Mouse (Mus musculus) A20 (cell line): ENCODE results near the gene Itgb2.

Experiments used
- DNase-seq: peaks from one replicate; pipeline ENCODE4 v3.0.0-alpha.2; 2011; ENCODE audit warnings: low read depth, low spot score

The Itgb2 gene

GRCm38 (mm10) chr10:77530140-77530539 is at the start of gene Itgb2:
Gene Itgb2, plus strand, starts transcription at chr10:77530252.
- peak; percentile 87 for DNase-seq

GRCm38 (mm10) chr10:77481814-77482213 is 48.2 kb upstream of the Itgb2 start:
- no peak for DNase-seq

GRCm38 (mm10) chr10:77484205-77484935 is 45.7 kb upstream of the Itgb2 start:
- DNase-seq = no peak

GRCm38 (mm10) chr10:77485786-77486185 is 44.3 kb upstream of the Itgb2 start:
- no peak for DNase-seq

GRCm38 (mm10) chr10:77488168-77488567 is 41.9 kb upstream of the Itgb2 start:
- no peak for DNase-seq

GRCm38 (mm10) chr10:77491585-77491984 is 38.5 kb upstream of the Itgb2 start:
- DNase-seq = no peak

GRCm38 (mm10) chr10:77492885-77493284 is 37.2 kb upstream of the Itgb2 start:
- DNase-seq = no peak

- no peak for DNase-seq
Measured at GRCm38 (mm10) chr10:77497185-77497584, 32.9 kb upstream of the Itgb2 start.

- DNase-seq = no peak
Measured at GRCm38 (mm10) chr10:77498254-77498653, 31.8 kb upstream of the Itgb2 start.

- DNase-seq = no peak
Measured at GRCm38 (mm10) chr10:77500636-77501035, 29.4 kb upstream of the Itgb2 start.

- DNase-seq = no peak
Measured at GRCm38 (mm10) chr10:77502967-77503922, 26.8 kb upstream of the Itgb2 start.

- no peak for DNase-seq
Measured at GRCm38 (mm10) chr10:77504143-77504542, 25.9 kb upstream of the Itgb2 start.

GRCm38 (mm10) chr10:77506526-77506925 is 23.5 kb upstream of the Itgb2 start:
- peak; percentile 89 for DNase-seq

- DNase-seq = peak; percentile 33
Measured at GRCm38 (mm10) chr10:77506961-77507577, 23.0 kb upstream of the Itgb2 start.

GRCm38 (mm10) chr10:77507779-77508178 is 22.3 kb upstream of the Itgb2 start:
- no peak for DNase-seq

GRCm38 (mm10) chr10:77508744-77509143 is 21.3 kb upstream of the Itgb2 start:
- no peak for DNase-seq

GRCm38 (mm10) chr10:77509403-77510187 is 20.5 kb upstream of the Itgb2 start:
- DNase-seq = peak; percentile 85

GRCm38 (mm10) chr10:77510225-77510982 is 19.6 kb upstream of the Itgb2 start:
- no peak for DNase-seq

- peak; percentile 97 for DNase-seq
Measured at GRCm38 (mm10) chr10:77515385-77516348, 14.4 kb upstream of the Itgb2 start, which contains the start of gene Fam207a. Gene Fam207a, minus strand, starts transcription at chr10:77515785.
